Mouse (Mus musculus): ENCODE data around the gene C130050O18Rik.

DNA sequence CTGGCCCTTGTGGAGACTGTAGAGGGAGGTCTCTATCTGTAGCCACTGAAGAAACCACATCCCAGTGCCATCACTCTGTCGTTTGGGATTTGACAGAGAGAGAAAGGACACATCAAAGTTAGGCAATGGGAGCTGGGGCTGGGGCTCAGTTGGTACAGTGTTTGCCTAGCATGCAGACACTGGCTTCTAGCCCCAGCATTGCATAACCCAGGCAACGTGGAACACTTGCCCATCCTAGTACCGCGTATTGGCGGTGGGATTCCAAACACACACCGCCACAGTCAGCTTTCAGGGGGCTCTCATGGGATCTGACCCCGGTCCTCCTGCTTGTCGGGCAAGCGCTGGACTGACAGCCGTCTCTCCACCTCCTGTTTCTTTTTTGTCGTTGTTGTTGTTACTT lies 38.6 kb upstream of the C130050O18Rik start:
- TF ChIP-seq CTCF (IDR thresholded peaks at IDR 0.05; ENCODE audit: low read depth): no peak
- no peak for TF ChIP-seq EP300 (IDR thresholded peaks at IDR 0.05; ENCODE audit: low read depth)

All from liver, embryonic 14.5 days (tissue).